Mouse (Mus musculus) stomach, postnatal 0 days (tissue): ENCODE measurements around the gene Kcne1.

Experiments used
- CTCF ChIP-seq: IDR thresholded peaks from 2 replicates; pipeline ENCODE4 v1.5.1; 2016; ENCODE audit warnings: antibody characterized with exemption, low read depth, mild to moderate bottlenecking, moderate library complexity
- EP300 ChIP-seq: optimal IDR thresholded peaks from 2 replicates; pipeline ENCODE3; 2016; ENCODE audit warnings: antibody characterized with exemption

- no peak for TF ChIP-seq EP300
- no peak for TF ChIP-seq CTCF
These were observed 44.9 kb upstream of the Kcne1 start for GRCm38 (mm10) chr16:92404141-92404540.
